Mouse (Mus musculus) olfactory bulb, adult 2 months (tissue): ENCODE data around the gene Pds5b. TPM values are rescaled to one million over a fixed set of nuclear protein-coding genes. Genes with fewer than 3 reads are reported as not detected.

Experiments used
- H3K27ac ChIP-seq: fragments of 200-500 bp; 2 replicates; pipeline ENCODE4 v1.5.1; 2012; ENCODE audit warnings: low read depth, low read length; ENCODE audit not compliant: insufficient read depth
- H3K4me1 ChIP-seq: fragments of 200-500 bp; 2 replicates; pipeline ENCODE4 v1.6.1; 2012; ENCODE audit warnings: low read length; ENCODE audit not compliant: control insufficient read depth, insufficient read depth
- H3K4me3 ChIP-seq: fragments of 200-500 bp; 2 replicates; pipeline ENCODE4 v1.5.1; 2012; ENCODE audit warnings: mild to moderate bottlenecking, low read depth, low read length, moderate library complexity; ENCODE audit not compliant: insufficient read depth
- CTCF ChIP-seq: fragments of 200-500 bp; IDR thresholded peaks from 2 replicates; pipeline ENCODE4 v1.5.1; 2012; ENCODE audit warnings: low read depth, mild to moderate bottlenecking, low read length, moderate library complexity; ENCODE audit not compliant: insufficient read depth
- POLR2A ChIP-seq: fragments of 200-500 bp; IDR thresholded peaks from 2 replicates; pipeline ENCODE4 v1.6.1; 2012; ENCODE audit warnings: mild to moderate bottlenecking, low read depth, low read length, moderate library complexity; ENCODE audit not compliant: insufficient read depth
- WGBS: fragments of 180-500 bp; shearing (Covaris S2); methylation state at CpG from one replicate; pipeline ENCODE4 v1.1.7; 2018; 5-methylcytosine and 5-hydroxymethylcytosine counted together
- polyA plus RNA-seq: library from polyadenylated mRNA; stranded (reverse); fragments of >200 nt; gene quantifications from 2 replicates; pipeline ENCODE4 v1.2.4, GENCODE M21; 2012; ENCODE audit warnings: low replicate concordance; ENCODE audit not compliant: missing spikeins, insufficient read depth, insufficient read length

Pds5b gene
- polyA plus RNA-seq, 1 experiment: 121 TPM

DNA sequence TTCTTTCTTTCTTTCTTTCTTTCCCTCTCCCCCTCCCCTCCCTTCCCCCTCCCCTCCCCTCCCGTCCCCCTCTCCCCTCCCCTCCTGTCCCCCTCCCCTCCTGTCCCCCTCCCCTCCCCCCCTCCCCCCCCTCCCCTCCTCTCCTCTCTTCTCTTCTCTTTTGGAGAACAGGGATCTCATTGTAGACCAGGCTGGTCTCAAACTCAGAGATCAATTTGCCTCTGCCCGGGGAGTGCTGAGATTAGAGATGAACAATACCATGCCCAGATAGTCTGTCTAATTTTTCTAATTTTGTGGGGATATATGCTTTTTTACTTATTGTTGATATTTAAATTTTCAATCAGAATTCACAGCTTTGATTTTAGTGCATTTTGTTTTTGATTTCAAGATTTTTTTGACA is 67.1 kb downstream of the Pds5b start:
- 75% methylated on average over 1 of the region's 2 CpGs for WGBS
- TF ChIP-seq POLR2A (no peak), CTCF (no peak)
- Histone ChIP-seq H3K4me3 (no peak overlapping the region), H3K4me1 (0 out of 2 replicates have a peak, but pooled peaks cover 2% of the 10 kb centered on the region), H3K27ac (no peak overlapping the region)

- no peak overlapping the region for H3K27ac ChIP-seq
- no peaks in the 10 kb centered on the region for H3K4me1 ChIP-seq
- H3K4me3 ChIP-seq: no peak overlapping the region
- TF ChIP-seq CTCF: no peak
- TF ChIP-seq POLR2A: no peak
- 73% methylated on average over 5 of the region's 5 CpGs for WGBS
Observed at GRCm38 (mm10) chr5:150756623-150757022, 83.1 kb downstream of the Pds5b start.

DNA sequence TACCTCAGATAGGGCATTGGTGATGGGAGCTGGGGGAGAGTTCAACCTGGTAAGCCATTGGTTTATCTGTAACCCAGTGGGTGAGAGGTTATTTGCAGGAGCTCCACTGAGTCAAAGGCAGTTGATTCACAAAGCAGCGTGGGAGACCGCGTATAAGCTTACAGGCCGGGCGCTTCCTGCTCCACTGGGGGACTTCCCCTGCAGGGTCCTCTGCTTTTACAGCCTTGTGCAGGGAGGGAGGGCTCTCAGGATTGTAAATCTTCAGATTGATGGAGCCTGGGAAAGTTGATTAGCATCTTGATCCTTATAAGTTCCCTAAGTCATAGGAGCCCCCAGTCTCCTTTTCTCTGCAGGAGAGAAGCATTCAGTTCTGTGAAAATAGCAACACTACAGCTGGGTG is 98.9 kb downstream of the Pds5b start:
- 61% methylated on average over 5 of the region's 5 CpGs for WGBS
- no peak for TF ChIP-seq CTCF
- TF ChIP-seq POLR2A: no peak

GRCm38 (mm10) chr5:150773083-150773482 is 99.5 kb downstream of the Pds5b start:
- Histone ChIP-seq H3K27ac (no peak overlapping the region), H3K4me1 (peaks cover 3% of the 10 kb centered on the region; the same call in 1 of the 2 replicates), H3K4me3 (no peak overlapping the region)
- no peak for TF ChIP-seq CTCF
- TF ChIP-seq POLR2A: no peak

More for the DNA sequence above, 98.9 kb downstream of the Pds5b start:
- peaks cover 3% of the 10 kb centered on the region; the same call in 1 of the 2 replicates for H3K4me1 ChIP-seq
- no peak overlapping the region for H3K4me3 ChIP-seq
- no peak overlapping the region for H3K27ac ChIP-seq

DNA sequence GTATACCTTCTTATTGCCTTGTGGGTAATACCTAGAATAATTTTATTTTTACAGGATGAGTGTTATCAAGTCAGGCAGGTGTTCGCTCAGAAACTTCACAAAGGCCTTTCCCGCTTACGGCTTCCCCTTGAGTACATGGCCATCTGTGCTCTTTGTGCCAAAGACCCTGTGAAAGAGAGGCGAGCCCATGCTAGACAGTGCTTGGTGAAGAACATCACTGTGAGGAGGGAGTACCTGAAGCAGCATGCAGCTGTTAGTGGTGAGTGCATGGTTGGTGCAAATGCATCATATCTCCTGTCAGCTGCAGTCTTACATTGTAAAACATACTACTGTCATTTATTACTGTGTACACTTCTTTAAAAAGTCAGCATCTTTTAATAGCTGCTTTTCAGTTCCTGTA is 114.7 kb downstream of the Pds5b start:
- Histone ChIP-seq H3K4me1 (no peaks in the 10 kb centered on the region), H3K27ac (no peak overlapping the region), H3K4me3 (no peak overlapping the region)
- WGBS: 92% methylated on average over 4 of the region's 4 CpGs
- TF ChIP-seq CTCF (no peak), POLR2A (no peak)

GRCm38 (mm10) chr5:150789039-150789438 is 115.5 kb downstream of the Pds5b start:
- no peak for TF ChIP-seq CTCF
- TF ChIP-seq POLR2A: no peak
- WGBS: 98% methylated on average over 2 of the region's 2 CpGs
- Histone ChIP-seq H3K4me1 (no peaks in the 10 kb centered on the region), H3K4me3 (no peak overlapping the region), H3K27ac (no peak overlapping the region)

- no peak overlapping the region for H3K27ac ChIP-seq
- no peaks in the 10 kb centered on the region for H3K4me1 ChIP-seq
- 87% methylated on average over 6 of the region's 6 CpGs for WGBS
- H3K4me3 ChIP-seq: no peak overlapping the region
- TF ChIP-seq POLR2A (no peak), CTCF (no peak)
Observed at GRCm38 (mm10) chr5:150794181-150794580, 120.6 kb downstream of the Pds5b start.

GRCm38 (mm10) chr5:150800056-150800455 is 126.5 kb downstream of the Pds5b start:
- 93% methylated on average over 2 of the region's 2 CpGs for WGBS
- no peaks in the 10 kb centered on the region for H3K4me1 ChIP-seq
- no peak overlapping the region for H3K27ac ChIP-seq
- H3K4me3 ChIP-seq: no peak overlapping the region
- no peak for TF ChIP-seq CTCF
- no peak for TF ChIP-seq POLR2A

- Histone ChIP-seq H3K27ac (no peak overlapping the region), H3K4me3 (no peak overlapping the region), H3K4me1 (no peaks in the 10 kb centered on the region)
- TF ChIP-seq POLR2A (no peak), CTCF (no peak)
- 61% methylated on average over 13 of the region's 13 CpGs for WGBS
Observed at GRCm38 (mm10) chr5:150814111-150814990, 140.8 kb downstream of the Pds5b start.
